Mouse (Mus musculus): ENCODE measurements around the gene Gpr161.
"Not testable (repeated sequence)": the region's sequence is repeated elsewhere in the genome, so short reads cannot be mapped to it uniquely, and the experiment has no call there.

Gene Gpr161

GRCm38 (mm10) chr1:165308180-165308579 is 12.6 kb downstream of the Gpr161 start:
- DNase-seq (ENCODE audit: extremely low read depth, low read depth, low spot score): no peak

GRCm38 (mm10) chr1:165316361-165316760 is 20.8 kb downstream of the Gpr161 start:
- no peak for DNase-seq (ENCODE audit: extremely low read depth, low read depth, low spot score)

- DNase-seq (ENCODE audit: extremely low read depth, low read depth, low spot score): no peak
These were observed 24.7 kb downstream of the Gpr161 start for GRCm38 (mm10) chr1:165320141-165320934.

GRCm38 (mm10) chr1:165321393-165321861 is 25.8 kb downstream of the Gpr161 start:
- no peak for DNase-seq (ENCODE audit: extremely low read depth, low read depth, low spot score)

GRCm38 (mm10) chr1:165321891-165322290 is 26.3 kb downstream of the Gpr161 start:
- no peak for DNase-seq (ENCODE audit: extremely low read depth, low read depth, low spot score)

- DNase-seq (ENCODE audit: extremely low read depth, low read depth, low spot score): no peak
These were observed 27.3 kb downstream of the Gpr161 start for GRCm38 (mm10) chr1:165322934-165323333.

GRCm38 (mm10) chr1:165327370-165327769 is 31.8 kb downstream of the Gpr161 start:
- no peak for DNase-seq (ENCODE audit: extremely low read depth, low read depth, low spot score)

- no peak for DNase-seq (ENCODE audit: extremely low read depth, low read depth, low spot score)
These were observed 32.2 kb downstream of the Gpr161 start for GRCm38 (mm10) chr1:165327831-165328230.

- not testable (repeated sequence) for DNase-seq (ENCODE audit: extremely low read depth, low read depth, low spot score)
These were observed 33.0 kb downstream of the Gpr161 start for GRCm38 (mm10) chr1:165328384-165329289.

- no peak for DNase-seq (ENCODE audit: extremely low read depth, low read depth, low spot score)
These were observed 35.3 kb downstream of the Gpr161 start for GRCm38 (mm10) chr1:165330859-165331258.

GRCm38 (mm10) chr1:165332797-165333196 is 37.2 kb downstream of the Gpr161 start:
- no peak for DNase-seq (ENCODE audit: extremely low read depth, low read depth, low spot score)

GRCm38 (mm10) chr1:165342126-165342525 is 46.5 kb downstream of the Gpr161 start:
- no peak for DNase-seq (ENCODE audit: extremely low read depth, low read depth, low spot score)

GRCm38 (mm10) chr1:165344453-165344852 is 48.9 kb downstream of the Gpr161 start:
- no peak for DNase-seq (ENCODE audit: extremely low read depth, low read depth, low spot score)

GRCm38 (mm10) chr1:165348627-165349026 is 53.0 kb downstream of the Gpr161 start:
- DNase-seq (ENCODE audit: extremely low read depth, low read depth, low spot score): no peak

GRCm38 (mm10) chr1:165356347-165356746 is 60.8 kb downstream of the Gpr161 start:
- DNase-seq (ENCODE audit: extremely low read depth, low read depth, low spot score): no peak

GRCm38 (mm10) chr1:165363271-165363670 is 67.7 kb downstream of the Gpr161 start:
- DNase-seq (ENCODE audit: extremely low read depth, low read depth, low spot score): peak; percentile 21

GRCm38 (mm10) chr1:165365057-165365456 is 69.5 kb downstream of the Gpr161 start:
- DNase-seq (ENCODE audit: extremely low read depth, low read depth, low spot score): no peak

GRCm38 (mm10) chr1:165370990-165371389 is 75.4 kb downstream of the Gpr161 start:
- DNase-seq (ENCODE audit: extremely low read depth, low read depth, low spot score): no peak

GRCm38 (mm10) chr1:165373839-165374238 is 78.2 kb downstream of the Gpr161 start:
- no peak for DNase-seq (ENCODE audit: extremely low read depth, low read depth, low spot score)
